Mouse (Mus musculus): Measurements from ENCODE around the gene Vmn1r44.
"Not testable (repeated sequence)": the region's sequence is repeated elsewhere in the genome, so short reads cannot be mapped to it uniquely, and the experiment has no call there.

The Vmn1r44 gene

GRCm38 (mm10) chr6:89883360-89883759 lies at the start of gene Vmn1r44:
Vmn1r44 (plus strand) TSS chr6:89883660.
- DNase-seq = no peak

- DNase-seq = no peak
Measured at GRCm38 (mm10) chr6:89857552-89857951, 25.9 kb upstream of the Vmn1r44 start.

DNA sequence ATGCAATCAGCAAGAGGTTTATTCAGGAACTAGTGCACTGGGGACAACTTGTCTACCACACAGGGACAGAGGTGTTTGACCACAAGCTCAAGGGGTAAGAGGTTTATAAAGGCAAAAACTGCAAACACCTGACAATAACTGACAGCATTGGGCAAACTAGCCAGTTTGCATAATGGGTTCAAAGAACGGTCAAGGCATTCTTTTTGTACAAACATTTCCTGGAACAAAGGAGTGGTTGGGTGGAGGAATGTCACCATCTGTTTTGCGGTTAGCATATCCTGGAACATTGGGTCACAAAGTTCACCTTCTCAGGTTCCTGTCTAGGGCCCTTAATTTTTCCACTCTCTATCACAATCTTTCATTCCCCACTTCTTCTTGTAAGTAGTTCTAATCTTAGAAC lies 23.6 kb upstream of the Vmn1r44 start:
- DNase-seq = no peak

GRCm38 (mm10) chr6:89863792-89864191 lies 19.7 kb upstream of the Vmn1r44 start:
- no peak for DNase-seq

DNA sequence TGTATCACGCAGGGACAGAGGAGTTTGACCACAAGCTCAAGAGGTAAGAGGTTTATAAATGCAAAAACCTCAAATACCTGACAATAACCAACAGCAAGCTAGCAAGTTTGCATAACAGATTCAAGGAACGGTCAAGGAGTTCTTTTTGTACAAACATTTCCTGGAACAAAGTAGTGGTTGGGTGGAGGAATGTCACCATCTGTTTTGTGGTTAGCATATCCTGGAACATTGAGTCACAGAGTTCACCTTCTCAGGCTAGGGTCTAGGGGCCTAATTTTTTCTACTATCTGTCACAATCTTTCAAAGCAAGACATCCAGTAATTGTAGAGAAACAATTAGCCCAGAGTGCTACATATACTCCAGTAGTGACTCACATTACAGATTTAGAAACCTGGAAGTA lies 16.2 kb upstream of the Vmn1r44 start:
- DNase-seq = no peak

DNA sequence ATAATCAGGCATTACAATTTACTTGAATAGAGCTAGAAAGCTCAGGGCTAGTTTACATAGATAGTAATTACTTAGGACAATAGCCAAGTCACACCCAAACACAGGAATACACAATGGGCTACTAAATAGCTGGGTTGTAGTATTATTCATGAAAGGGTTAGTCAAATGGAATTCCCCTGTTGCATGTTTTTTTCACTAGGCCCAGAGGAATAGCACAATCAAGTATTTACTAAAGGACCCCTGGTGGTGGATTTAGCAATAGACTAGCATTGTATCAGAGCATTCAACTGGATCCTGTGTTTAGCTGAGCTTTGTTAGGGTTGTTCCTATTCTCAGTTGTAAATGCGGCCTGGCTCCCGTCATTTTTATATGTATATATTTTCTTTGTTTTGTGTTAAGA lies 15.5 kb upstream of the Vmn1r44 start:
- DNase-seq = no peak

- not testable (repeated sequence) for DNase-seq
Measured at GRCm38 (mm10) chr6:89876313-89876712, 7.1 kb upstream of the Vmn1r44 start, which contains the start of the genes Vmn1r42 and Vmn1r43. Vmn1r42 (minus strand) TSS chr6:89876413. Vmn1r43 (minus strand) TSS chr6:89876413.

GRCm38 (mm10) chr6:89876963-89877362 lies 6.5 kb upstream of the Vmn1r44 start:
- DNase-seq = no peak

- no peak for DNase-seq
Measured at GRCm38 (mm10) chr6:89880867-89881266, 2.6 kb upstream of the Vmn1r44 start.

GRCm38 (mm10) chr6:89883812-89884211 lies 352 bp downstream of the Vmn1r44 start:
- no peak for DNase-seq

GRCm38 (mm10) chr6:89940498-89940897 lies 57.0 kb downstream of the Vmn1r44 start, which contains the start of gene Vmn1r45:
Vmn1r45 (minus strand) TSS chr6:89940598.
- not testable (repeated sequence) for DNase-seq

- DNase-seq = no peak
Measured at GRCm38 (mm10) chr6:89940926-89941325, 57.5 kb downstream of the Vmn1r44 start.
